Mouse (Mus musculus): Measurements from ENCODE around the gene Cs.
"Not testable (repeated sequence)": the region's sequence is repeated elsewhere in the genome, so short reads cannot be mapped to it uniquely, and the experiment has no call there.

DNA sequence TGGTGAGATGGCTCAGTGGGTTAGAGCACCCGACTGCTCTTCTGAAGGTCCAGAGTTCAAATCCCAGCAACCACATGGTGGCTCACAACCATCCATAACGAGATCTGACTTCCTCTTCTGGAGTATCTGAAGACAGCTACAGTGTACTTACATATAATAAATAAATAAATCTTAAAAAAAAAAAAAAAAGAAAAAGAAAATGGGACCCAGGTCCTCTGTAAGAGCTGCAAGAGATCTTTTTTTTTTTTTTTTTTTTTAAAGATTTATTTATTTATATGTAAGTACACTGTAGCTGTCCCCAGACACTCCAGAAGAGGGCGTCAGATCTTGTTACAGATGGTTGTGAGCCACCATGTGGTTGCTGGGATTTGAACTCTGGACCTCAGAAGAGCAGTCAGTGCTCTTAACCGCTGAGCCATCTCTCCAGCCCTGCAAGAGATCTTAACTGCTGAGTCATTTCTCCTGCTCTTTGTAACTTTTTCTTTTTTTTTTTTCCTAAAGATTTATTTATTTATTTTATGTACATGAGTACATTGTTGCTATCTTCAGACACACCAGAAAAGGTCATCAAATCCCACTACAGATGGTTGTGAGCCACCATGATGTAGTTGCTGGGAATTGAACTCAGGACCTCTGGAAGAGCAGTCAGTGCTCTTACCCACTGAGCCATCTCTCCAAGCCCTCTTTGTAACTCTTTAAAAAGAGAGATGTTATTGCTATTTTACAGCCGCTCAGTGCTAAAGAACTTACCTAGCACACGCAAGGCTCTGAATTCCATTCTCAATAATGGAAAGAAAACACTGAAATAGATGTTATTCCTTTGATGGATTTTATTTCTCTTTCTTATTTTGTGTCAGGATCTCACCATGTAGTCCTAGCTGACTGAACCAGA is 4.9 kb upstream of the Cs start:
- not testable (repeated sequence) for TF ChIP-seq CTCF (IDR thresholded peaks at IDR 0.05; ENCODE audit: control insufficient read depth, insufficient read depth, insufficient replicate concordance, low read depth, low read length); POLR2A (IDR thresholded peaks at IDR 0.05; ENCODE audit: control insufficient read depth, low read depth, low read length)

Data from testis, adult 2 months (tissue).